Mouse (Mus musculus) C3H10T1/2 (cell line): Measurements from ENCODE around the gene Tmed10. TPM values are rescaled to one million over a fixed set of nuclear protein-coding genes. Genes with fewer than 3 reads are reported as not detected.

ENCODE experiments used
- polyA plus RNA-seq, 2 experiments: library from polyadenylated mRNA; unstranded; fragments of >200 nt; fragmentation: generic; extraction: Trizol; gene quantifications; one replicate each; pipeline ENCODE4 v1.2.1; 2012; ENCODE audit warnings: missing spikeins in 2 of 2

The Tmed10 gene
- 100 to 1,000 TPM in 1 of 2 experiments, 10 to 100 TPM in 1; 79.7 to 163 TPM for polyA plus RNA-seq

GRCm38 (mm10) chr12:85374561-85375272 is at the start of gene Tmed10:
Gene Tmed10, minus strand, starts transcription at chr12:85374847.

GRCm38 (mm10) chr12:85339243-85339729 is 35.4 kb downstream of the Tmed10 start, which contains the start of gene Nek9:
Gene Nek9, minus strand, starts transcription at chr12:85339362.

Other genes starting within 250 kb of the Tmed10 start
- under 1 TPM; 0.34 to 0.35 TPM for gene Rps6kl1, start 223.6 kb downstream of the Tmed10 start, polyA plus RNA-seq
- 1 to 10 TPM; 4.1 to 5.0 TPM for gene Pgf, start 197.1 kb downstream of the Tmed10 start, polyA plus RNA-seq
- gene Eif2b2, start 155.4 kb downstream of the Tmed10 start, polyA plus RNA-seq, result 100 to 1,000 TPM; 127 to 237 TPM
- 1 to 10 TPM in 1 of 2 experiments, under 1 TPM in 1; 0.25 to 1.5 TPM for gene Mlh3, start 104.2 kb downstream of the Tmed10 start, polyA plus RNA-seq
- gene Acyp1, start 86.4 kb downstream of the Tmed10 start, polyA plus RNA-seq, result 10 to 100 TPM in 1 of 2 experiments, 1 to 10 TPM in 1; 4.6 to 40.7 TPM
- 1 to 10 TPM in 1 of 2 experiments, under 1 TPM in 1; 0.71 to 1.7 TPM for gene Zc2hc1c, start 86.3 kb downstream of the Tmed10 start, polyA plus RNA-seq
- gene Nek9, start 35.5 kb downstream of the Tmed10 start, polyA plus RNA-seq, result 10 to 100 TPM in 1 of 2 experiments, 1 to 10 TPM in 1; 3.6 to 43.4 TPM
- gene Fos, start 99.0 kb upstream of the Tmed10 start, polyA plus RNA-seq, result 1 to 10 TPM in 1 of 2 experiments, under 1 TPM in 1; 0.07 to 2.9 TPM
- 10 to 100 TPM in 1 of 2 experiments, 1 to 10 TPM in 1; 8.5 to 40.7 TPM for gene Jdp2, start 224.2 kb upstream of the Tmed10 start, polyA plus RNA-seq